In the genomic region with DNA sequence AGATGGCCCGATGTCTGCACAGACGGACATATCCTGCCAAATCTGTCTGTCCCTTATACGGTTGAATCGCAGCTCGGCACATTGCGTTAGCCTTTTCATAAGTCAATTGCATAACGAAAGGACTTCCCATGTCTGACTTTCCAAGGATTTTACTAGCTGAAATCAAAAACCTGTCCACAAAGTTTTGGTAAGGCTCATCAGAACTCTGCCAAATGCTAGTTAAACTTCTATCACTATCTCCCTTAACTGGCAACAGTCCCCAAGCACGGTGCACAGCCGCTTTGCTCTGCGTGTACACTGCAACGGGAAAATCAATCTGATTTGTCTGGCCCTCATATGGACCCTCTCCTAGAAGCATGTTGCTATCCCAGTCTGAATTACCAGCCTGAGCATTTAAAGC, we compare ENCODE assay signal across 10 mouse cellular contexts. TPM values are rescaled to one million over a fixed set of nuclear protein-coding genes. Genes with fewer than 3 reads are reported as not detected.
"Had no signal": no experiment of that assay in that cellular context is flagged by ENCODE, and none has a peak within 500 bp of the region (broad histone marks: within the 10 kb centered on the region; RNA-seq: fewer than 3 reads in every experiment).

No protein-coding gene starts in this region.

RNA-seq across cellular contexts. Expression of a gene that starts 28.4 kb away (rescaled TPM):
- total RNA-seq: neutrophil, adult 5-6 weeks had no signal
- polyA plus RNA-seq: neural tube, embryonic 14.5 days; neural tube, embryonic 15.5 days; spleen, adult 2 months; stomach, embryonic 14.5 days; stomach, embryonic 15.5 days; stomach, embryonic 16.5 days; stomach, postnatal 0 days; testis, adult 2 months; urinary bladder, adult 2 months had no signal

RNA-seq across cellular contexts. Expression of a gene that starts 28.6 kb away (rescaled TPM):
- total RNA-seq: neutrophil, adult 5-6 weeks had no signal
- polyA plus RNA-seq: neural tube, embryonic 14.5 days; neural tube, embryonic 15.5 days; stomach, embryonic 14.5 days; stomach, postnatal 0 days had no signal
